19 mouse cellular contexts compared by ENCODE assay signal in the genomic region with DNA sequence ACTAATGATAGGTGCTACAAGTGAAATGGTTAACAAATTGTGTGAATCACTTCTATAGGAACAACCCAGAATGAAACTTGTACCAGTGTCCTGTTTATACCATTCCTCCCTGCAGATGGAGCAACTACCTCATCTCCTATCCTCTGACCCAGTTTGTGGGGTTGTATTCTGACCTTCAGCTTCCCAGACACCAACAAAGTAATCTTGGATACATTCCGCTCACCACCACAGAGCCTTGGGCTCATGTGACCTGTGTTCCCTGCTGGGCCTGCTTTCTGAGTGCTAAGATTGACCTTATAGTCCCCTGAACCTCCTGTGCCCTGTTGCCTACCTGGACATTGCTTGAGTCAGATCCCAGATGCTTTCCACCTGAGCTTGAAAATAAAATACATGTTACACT. TPM values are rescaled to one million over a fixed set of nuclear protein-coding genes. Genes with fewer than 3 reads are reported as not detected.
DNase-seq lines count a peak whose midpoint lies in the region; ATAC-seq and TF ChIP-seq lines count a peak whose summit lies in the region.
"Had no signal": no experiment of that assay in that cellular context is flagged by ENCODE, and none has a peak within 500 bp of the region (broad histone marks: within the 10 kb centered on the region; RNA-seq: fewer than 3 reads in every experiment).

No protein-coding gene starts in this region.

- WGBS in intestine, postnatal 0 days: 69% methylated on average over 1 of the region's 1 CpGs
- WGBS in intestine, embryonic 15.5 days: 73% methylated on average over 1 of the region's 1 CpGs

- no peak for DNase-seq in gastrocnemius, adult 2 months
- DNase-seq in gastrocnemius, postnatal 14 days: no peak
- no peak for DNase-seq in testis, postnatal 10 days (ENCODE audit: low spot score)
- DNase-seq: adrenal gland, postnatal 25 days; cerebellum, adult 18-20 months; cerebellum, adult 9-11 months; cerebellum, postnatal 36 days; gastrocnemius, postnatal 25 days; heart, postnatal 36 days had no signal

- H3K9ac ChIP-seq in intestine, postnatal 0 days (ENCODE audit: low read depth, low read length): no peak overlapping the region
- H3K9ac ChIP-seq in intestine, embryonic 15.5 days: no peak overlapping the region
- H3K9ac ChIP-seq: embryonic facial prominence, embryonic 13.5 days; forebrain, embryonic 12.5 days; heart, embryonic 12.5 days; hindbrain, embryonic 12.5 days had no signal

- no peaks in the 10 kb centered on the region for H3K9me3 ChIP-seq in intestine, postnatal 0 days (ENCODE audit: control insufficient read depth)
- H3K9me3 ChIP-seq in intestine, embryonic 15.5 days: no peaks in the 10 kb centered on the region
- H3K9me3 ChIP-seq: embryonic facial prominence, embryonic 13.5 days; forebrain, embryonic 12.5 days; heart, embryonic 12.5 days; hindbrain, embryonic 12.5 days had no signal

- no peak for ATAC-seq in intestine, postnatal 0 days
- no peak for ATAC-seq in intestine, embryonic 15.5 days
- ATAC-seq: forebrain, embryonic 16.5 days; hindbrain, embryonic 16.5 days; inflammation-experienced regulatory T-cells, adult 6 months had no signal

- no peak overlapping the region for H3K4me2 ChIP-seq in intestine, postnatal 0 days (replicated peaks; ENCODE audit: low read depth)
- no peak overlapping the region for H3K4me2 ChIP-seq in intestine, embryonic 15.5 days (replicated peaks)
- H3K4me2 ChIP-seq: embryonic facial prominence, embryonic 13.5 days; forebrain, embryonic 12.5 days; heart, embryonic 12.5 days; hindbrain, embryonic 12.5 days had no signal

- no peaks in the 10 kb centered on the region for H3K27me3 ChIP-seq in intestine, postnatal 0 days (replicated peaks; ENCODE audit: control insufficient read depth, insufficient read depth, low read length)
- H3K27me3 ChIP-seq in intestine, embryonic 15.5 days (replicated peaks): no peaks in the 10 kb centered on the region
- H3K27me3 ChIP-seq in testis, adult 2 months (ENCODE audit: control insufficient read depth, insufficient read depth, low read length): no peaks in the 10 kb centered on the region
- H3K27me3 ChIP-seq: embryonic facial prominence, embryonic 13.5 days; forebrain, embryonic 12.5 days; heart, embryonic 12.5 days; hindbrain, embryonic 12.5 days had no signal

- H3K4me1 ChIP-seq in intestine, postnatal 0 days (replicated peaks; ENCODE audit: control insufficient read depth, insufficient read depth, low read length): no peaks in the 10 kb centered on the region
- H3K4me1 ChIP-seq in intestine, embryonic 15.5 days (replicated peaks): no peaks in the 10 kb centered on the region
- peaks cover 11% of the 10 kb centered on the region for H3K4me1 ChIP-seq in testis, adult 2 months (ENCODE audit: control insufficient read depth, insufficient read depth, low read length)
- H3K4me1 ChIP-seq: embryonic facial prominence, embryonic 13.5 days; forebrain, embryonic 12.5 days; heart, embryonic 12.5 days; hindbrain, embryonic 12.5 days had no signal

- H3K4me3 ChIP-seq in gastrocnemius, adult 2 months: no peak overlapping the region
- H3K4me3 ChIP-seq in intestine, postnatal 0 days (ENCODE audit: low read depth, low read length): no peak overlapping the region
- no peak overlapping the region for H3K4me3 ChIP-seq in intestine, embryonic 15.5 days (replicated peaks)
- H3K4me3 ChIP-seq in testis, adult 2 months (ENCODE audit: control insufficient read depth, low read depth, low read length): peak overlapping the region; percentile 55; the same call in 1 of the 2 replicates
- H3K4me3 ChIP-seq: embryonic facial prominence, embryonic 13.5 days; forebrain, embryonic 12.5 days; heart, embryonic 12.5 days; hindbrain, embryonic 12.5 days had no signal

- intact Hi-C loops in gastrocnemius, adult 2 months (cut with DNase I): no loop called here
- intact Hi-C loops in gastrocnemius, postnatal 14 days (cut with DNase I; ENCODE audit: low total_unique reads): no loop called here

- TF ChIP-seq POLR2A in testis, adult 2 months (IDR thresholded peaks at IDR 0.05; ENCODE audit: control insufficient read depth, low read depth, low read length): no peak

- TF ChIP-seq CTCF in gastrocnemius, adult 2 months (IDR thresholded peaks at IDR 0.05): peak; percentile 5; the same call in 1 of the 2 replicates
- TF ChIP-seq CTCF in intestine, postnatal 0 days (IDR thresholded peaks at IDR 0.05; ENCODE audit: low read depth): 0 out of 2 replicates have a peak, but pooled peaks have one; percentile 19
- no peak for TF ChIP-seq CTCF in testis, adult 2 months (IDR thresholded peaks at IDR 0.05; ENCODE audit: control insufficient read depth, insufficient read depth, insufficient replicate concordance, low read depth, low read length)

- H3K36me3 ChIP-seq in intestine, postnatal 0 days (ENCODE audit: control insufficient read depth, insufficient read depth): no peaks in the 10 kb centered on the region
- H3K36me3 ChIP-seq in intestine, embryonic 15.5 days: no peaks in the 10 kb centered on the region
- no peaks in the 10 kb centered on the region for H3K36me3 ChIP-seq in testis, adult 2 months (ENCODE audit: control insufficient read depth, insufficient read depth, low read length)
- H3K36me3 ChIP-seq: embryonic facial prominence, embryonic 13.5 days; forebrain, embryonic 12.5 days; heart, embryonic 12.5 days; hindbrain, embryonic 12.5 days had no signal

- H3K27ac ChIP-seq in gastrocnemius, adult 2 months: no peak overlapping the region
- H3K27ac ChIP-seq in intestine, postnatal 0 days (ENCODE audit: low read depth, low read length): no peak overlapping the region
- no peak overlapping the region for H3K27ac ChIP-seq in intestine, embryonic 15.5 days
- H3K27ac ChIP-seq in testis, adult 2 months (ENCODE audit: control insufficient read depth, insufficient read depth, low read depth, low read length): no peak overlapping the region
- H3K27ac ChIP-seq: embryonic facial prominence, embryonic 13.5 days; forebrain, embryonic 12.5 days; hindbrain, embryonic 12.5 days had no signal

RNA-seq across cellular contexts. Expression of gene Fdx1, which starts 47.8 kb away (rescaled TPM):
- 10 to 100 TPM; 37.0 to 47.5 TPM for total RNA-seq in gastrocnemius, adult 2 months (2021)
- 10 to 100 TPM; 36.7 to 42.8 TPM for total RNA-seq in gastrocnemius, postnatal 14 days (2021)
- polyA plus RNA-seq in intestine, postnatal 0 days (2015; fragmentation: Nextera tagmentation; extraction: Ambion mirVana): 126 and 129 TPM in 2 replicates
- 78.0 and 89.6 TPM in 2 replicates for polyA plus RNA-seq in intestine, embryonic 15.5 days (2015; fragmentation: Nextera tagmentation; extraction: Ambion mirVana)
- polyA plus RNA-seq in testis, adult 2 months (2012; rRNA removed): 57.4 and 58.6 TPM in 2 replicates
